Mouse (Mus musculus) right cerebral cortex, postnatal 14 days (tissue): ENCODE data around the gene Alb.

Source experiments
- DNase-seq: peaks from one replicate; pipeline ENCODE4 v3.0.0; 2022

Alb gene

GRCm38 (mm10) chr5:90460619-90461018 lies at the start of gene Alb:
Gene Alb, plus strand, starts transcription at chr5:90460897.
- no peak for DNase-seq

GRCm38 (mm10) chr5:90414142-90414924 lies 46.4 kb upstream of the Alb start:
- no peak for DNase-seq

- no peak for DNase-seq
These were observed 45.8 kb upstream of the Alb start for GRCm38 (mm10) chr5:90414925-90415295.

- DNase-seq: no peak
These were observed 36.1 kb upstream of the Alb start for GRCm38 (mm10) chr5:90424625-90425024.

- DNase-seq: no peak
These were observed 35.5 kb upstream of the Alb start for GRCm38 (mm10) chr5:90425191-90425590.

DNA sequence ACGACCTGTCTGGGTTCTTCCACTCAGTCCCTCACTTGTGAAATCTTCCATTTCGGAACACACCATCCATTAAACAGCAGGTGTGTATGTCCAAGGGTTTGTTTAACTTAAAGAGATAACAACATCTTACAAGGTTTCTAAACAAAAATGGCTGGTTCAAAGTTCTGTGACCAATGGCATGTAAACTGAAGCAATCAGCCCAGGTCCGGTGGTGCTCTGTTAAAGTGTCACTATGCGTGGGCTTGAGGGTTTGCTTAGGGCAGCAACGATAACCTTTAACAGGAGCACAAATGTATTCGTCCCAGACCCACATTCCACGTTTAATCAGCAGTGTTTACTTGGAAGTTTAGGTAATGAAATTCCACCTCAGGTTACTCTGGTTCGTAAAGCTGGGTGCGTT lies 29.6 kb upstream of the Alb start:
- DNase-seq: no peak

- DNase-seq: no peak
These were observed 21.5 kb upstream of the Alb start for GRCm38 (mm10) chr5:90439157-90439556.

GRCm38 (mm10) chr5:90447577-90447976 lies 13.1 kb upstream of the Alb start:
- DNase-seq: no peak

- DNase-seq: no peak
These were observed 10.7 kb upstream of the Alb start for GRCm38 (mm10) chr5:90449961-90450360.

- DNase-seq: no peak
These were observed 8.0 kb upstream of the Alb start for GRCm38 (mm10) chr5:90452711-90453110.

- DNase-seq: no peak
These were observed 3.5 kb upstream of the Alb start for GRCm38 (mm10) chr5:90457241-90457640.

- no peak for DNase-seq
These were observed 2.0 kb upstream of the Alb start for GRCm38 (mm10) chr5:90458727-90459126.

DNA sequence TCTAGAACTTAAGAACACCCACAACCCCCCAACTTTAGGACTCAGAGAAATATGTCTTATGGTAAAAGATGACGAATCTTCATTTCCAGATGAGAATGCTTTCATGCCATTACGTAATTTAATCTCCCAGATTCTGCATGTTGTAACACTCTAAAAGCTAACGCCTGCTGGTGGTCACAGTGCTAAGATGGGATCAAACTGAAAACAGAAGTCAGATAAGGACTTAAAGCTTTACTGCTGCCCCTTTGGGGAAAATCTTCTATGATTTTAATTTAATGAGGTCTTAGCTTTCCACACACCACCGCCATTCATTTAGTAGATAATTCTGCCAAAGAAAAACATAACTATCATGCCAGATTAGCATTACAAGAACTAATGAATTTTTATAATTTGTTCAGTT lies 6.1 kb downstream of the Alb start:
- DNase-seq: no peak

- no peak for DNase-seq
These were observed 6.5 kb downstream of the Alb start for GRCm38 (mm10) chr5:90467245-90467644.

GRCm38 (mm10) chr5:90470836-90471235 lies 10.1 kb downstream of the Alb start:
- DNase-seq: no peak

DNA sequence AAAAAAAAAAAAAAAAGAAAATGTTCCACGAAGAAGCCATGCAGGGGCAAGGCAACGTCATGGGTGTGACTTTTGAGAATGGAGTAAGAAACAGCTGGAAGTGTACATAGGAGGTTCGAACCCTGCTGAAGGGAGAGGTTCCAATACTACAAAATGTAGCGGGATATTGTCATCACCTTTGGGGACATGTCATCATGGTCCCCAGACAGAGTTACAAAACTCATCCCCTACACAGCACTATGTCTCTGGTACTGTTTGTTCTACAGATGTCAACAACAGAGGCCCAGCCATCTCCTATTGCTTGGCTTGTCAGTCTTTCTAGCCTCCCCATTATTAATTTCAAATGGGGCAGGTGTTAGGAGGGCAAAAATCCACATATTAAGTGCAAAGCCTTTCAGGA lies 13.2 kb downstream of the Alb start:
- no peak for DNase-seq

DNA sequence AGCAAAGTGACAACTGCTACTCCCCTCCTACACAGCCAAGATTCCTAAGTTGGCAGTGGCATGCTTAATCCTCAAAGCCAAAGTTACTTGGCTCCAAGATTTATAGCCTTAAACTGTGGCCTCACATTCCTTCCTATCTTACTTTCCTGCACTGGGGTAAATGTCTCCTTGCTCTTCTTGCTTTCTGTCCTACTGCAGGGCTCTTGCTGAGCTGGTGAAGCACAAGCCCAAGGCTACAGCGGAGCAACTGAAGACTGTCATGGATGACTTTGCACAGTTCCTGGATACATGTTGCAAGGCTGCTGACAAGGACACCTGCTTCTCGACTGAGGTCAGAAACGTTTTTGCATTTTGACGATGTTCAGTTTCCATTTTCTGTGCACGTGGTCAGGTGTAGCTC lies 13.7 kb downstream of the Alb start:
- no peak for DNase-seq

GRCm38 (mm10) chr5:90476741-90477140 lies 16.0 kb downstream of the Alb start:
- no peak for DNase-seq

DNA sequence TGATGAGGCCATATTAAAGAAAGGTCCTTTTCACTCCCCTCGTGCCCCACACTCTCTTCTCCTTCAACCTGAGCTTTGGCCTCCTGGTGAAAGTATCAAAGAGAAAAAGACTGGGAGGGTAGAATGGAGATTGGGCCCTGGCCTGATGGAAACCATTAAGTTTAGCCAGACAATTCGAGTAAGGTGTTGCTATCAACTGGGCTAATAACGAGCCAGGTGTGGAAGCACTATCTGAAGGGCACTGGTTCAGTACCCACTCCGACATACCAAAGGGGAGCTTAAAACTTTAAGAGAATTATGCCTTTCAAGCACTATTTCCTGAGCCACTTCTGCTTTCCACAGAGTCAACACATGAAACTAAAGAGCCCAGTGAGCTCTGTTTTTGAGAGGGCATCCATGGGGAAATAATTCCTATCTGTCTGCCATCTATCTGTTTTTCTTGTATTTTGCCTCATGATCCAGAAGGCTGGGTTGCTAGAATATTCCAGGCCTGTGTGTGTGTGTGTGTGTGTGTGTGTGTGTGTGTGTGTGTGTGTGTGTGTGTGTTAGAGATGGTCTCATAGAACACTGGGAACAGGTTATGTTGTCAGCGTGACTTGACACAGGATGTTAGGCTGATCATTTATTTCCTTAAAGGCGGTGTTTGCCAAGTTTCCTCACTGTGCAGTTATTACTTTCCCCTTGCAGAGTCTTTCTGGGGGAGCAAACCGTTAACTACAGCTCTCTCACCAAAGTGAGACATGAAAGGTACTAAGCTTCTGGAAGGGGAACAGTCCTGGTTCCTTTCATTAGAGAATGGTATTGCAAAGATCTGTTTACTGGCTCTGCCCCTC lies 16.8 kb downstream of the Alb start:
- no peak for DNase-seq

DNA sequence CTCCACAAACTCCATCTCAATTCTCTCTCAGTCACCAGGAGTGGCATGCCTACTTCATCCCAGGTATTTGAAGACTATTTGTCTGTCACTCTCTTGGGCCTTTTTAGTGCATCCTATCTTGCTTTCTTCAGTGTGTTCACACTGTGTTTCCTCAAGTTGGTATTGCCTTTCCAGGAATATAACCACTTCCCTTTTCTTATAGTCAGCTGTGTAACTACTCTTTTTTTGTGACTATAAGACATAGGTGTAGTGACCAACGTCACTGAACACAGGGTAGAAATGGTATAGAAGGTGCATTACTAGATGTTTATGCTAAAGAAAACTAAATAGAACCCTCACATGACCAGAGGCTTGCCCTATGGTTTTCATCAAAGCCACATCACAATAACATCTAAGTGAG lies 18.2 kb downstream of the Alb start:
- DNase-seq: no peak

DNA sequence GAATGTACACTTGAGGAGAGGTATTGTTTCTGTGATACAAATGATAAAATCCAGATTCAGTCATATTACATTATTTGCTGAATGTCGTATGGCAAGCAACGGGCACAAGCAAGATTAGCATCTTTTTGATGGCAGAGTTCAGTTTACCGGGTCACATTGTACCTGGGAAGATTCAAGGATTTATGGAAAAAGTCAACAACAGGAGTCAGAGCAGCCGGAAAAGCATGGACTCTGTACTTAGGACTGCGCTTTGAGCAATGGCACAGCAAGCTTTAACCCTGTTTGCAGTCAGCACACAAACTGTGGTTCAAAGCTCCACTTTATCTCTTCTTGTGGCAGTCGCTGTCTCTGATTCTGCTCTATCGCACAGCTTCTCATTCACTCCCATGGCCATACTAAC lies 24.9 kb downstream of the Alb start:
- no peak for DNase-seq

DNA sequence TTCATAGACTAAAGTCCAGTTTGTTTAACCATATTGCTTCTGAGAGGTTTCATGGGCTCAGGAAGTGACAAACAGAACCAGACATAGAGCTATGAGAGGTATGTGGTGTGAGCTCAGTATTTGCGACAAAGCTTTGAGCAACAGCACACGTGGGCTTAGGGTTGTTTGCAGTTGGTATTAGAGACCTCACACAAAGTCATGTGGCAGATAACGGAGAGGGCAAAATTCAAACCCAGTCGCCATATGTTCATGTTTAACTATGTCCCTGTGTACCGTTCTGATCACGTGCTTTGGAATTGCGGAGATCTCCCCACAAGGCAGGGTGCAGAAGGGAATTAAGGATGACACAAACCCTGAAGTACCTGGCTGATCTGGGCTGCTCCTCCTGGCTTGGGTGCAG lies 27.6 kb downstream of the Alb start:
- no peak for DNase-seq

DNA sequence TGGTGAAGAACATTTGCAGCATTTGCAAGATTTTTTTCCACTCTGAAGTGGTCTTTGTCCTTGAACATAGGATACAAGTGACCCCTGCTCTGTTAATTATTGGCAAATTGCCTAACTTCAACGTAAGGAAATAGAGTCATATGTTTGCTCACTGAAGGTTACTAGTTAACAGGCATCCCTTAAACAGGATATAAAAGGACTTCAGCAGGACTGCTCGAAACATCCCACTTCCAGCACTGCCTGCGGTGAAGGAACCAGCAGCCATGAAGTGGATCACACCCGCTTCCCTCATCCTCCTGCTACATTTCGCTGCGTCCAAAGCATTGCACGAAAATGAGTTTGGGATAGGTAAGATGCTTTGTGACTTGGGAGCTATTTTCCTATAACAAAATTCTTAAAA lies 29.8 kb downstream of the Alb start, which contains the start of gene Afp:
Gene Afp (plus strand): TSS at position 220 of the 400 bp plus-strand sequence.
- no peak for DNase-seq

DNA sequence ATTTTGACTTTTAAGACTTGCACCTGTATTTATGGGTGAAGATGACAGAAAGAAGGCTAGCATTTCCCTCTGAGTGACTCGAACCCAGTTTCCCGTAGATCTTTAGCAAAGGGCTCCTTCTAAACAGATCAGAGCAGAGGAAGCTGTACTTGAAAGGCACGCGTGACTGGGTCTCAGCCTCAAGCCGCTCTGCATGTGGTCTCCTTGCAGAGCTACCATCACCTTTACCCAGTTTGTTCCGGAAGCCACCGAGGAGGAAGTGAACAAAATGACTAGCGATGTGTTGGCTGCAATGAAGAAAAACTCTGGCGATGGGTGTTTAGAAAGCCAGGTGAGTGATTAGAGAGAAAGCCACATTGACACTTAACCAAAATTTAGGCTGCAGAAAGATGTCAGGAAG lies 31.7 kb downstream of the Alb start:
- no peak for DNase-seq
